Mouse (Mus musculus): ENCODE results near the gene Six2.

DNA sequence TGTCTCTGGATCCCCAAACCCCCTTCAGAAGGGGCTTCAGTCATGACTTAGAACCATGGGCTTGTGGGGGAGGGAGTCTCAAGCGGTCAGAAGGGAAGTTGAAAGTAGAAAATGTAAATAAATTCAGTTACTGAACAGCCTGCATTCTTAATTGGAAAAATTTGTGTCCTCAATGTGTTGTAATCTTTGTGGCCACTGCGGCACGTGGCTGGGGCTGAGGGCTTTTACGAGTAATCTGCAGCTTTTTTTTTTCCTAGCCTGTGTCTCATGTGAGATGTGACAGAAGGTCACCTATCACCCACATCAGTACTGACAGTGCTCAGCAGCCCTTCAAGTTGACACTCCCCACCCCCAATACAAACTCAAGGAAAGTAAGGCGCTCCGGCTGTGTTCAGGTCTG is 10.6 kb upstream of the Six2 start:
- TF ChIP-seq CTCF (IDR thresholded peaks at IDR 0.05; ENCODE audit: low read depth) (no peak), EP300 (IDR thresholded peaks at IDR 0.05; ENCODE audit: low read depth) (no peak)
